Mouse (Mus musculus) limb, embryonic 14.5 days (tissue): ENCODE measurements around the gene Slc37a1. TPM values are rescaled to one million over a fixed set of nuclear protein-coding genes. Genes with fewer than 3 reads are reported as not detected.

Experiments
- ATAC-seq: fragments of 200-750 bp; cut with Nextera tagmentation; 2 replicates; pipeline ENCODE4 v1.8.0; 2017; ENCODE audit warnings: low read depth, moderate number of reproducible peaks, moderate TSS enrichment; ENCODE audit not compliant: low FRiP score
- DNase-seq: peaks from one replicate; pipeline ENCODE4 v3.0.0-alpha.2; 2015; ENCODE audit warnings: low spot score
- H3K27ac ChIP-seq: fragments of 300-500 bp; sonication (generic); replicated peaks from 2 replicates; pipeline ENCODE4 v1.5.1; 2014; ENCODE audit warnings: low read depth, mild to moderate bottlenecking, low read length, moderate library complexity, mixed read lengths
- H3K27me3 ChIP-seq: fragments of 300-500 bp; sonication (generic); 2 replicates; pipeline ENCODE4 v1.6.1; 2014; ENCODE audit warnings: low read length, mixed read lengths; ENCODE audit not compliant: control insufficient read depth, insufficient read depth
- H3K36me3 ChIP-seq: fragments of 300-500 bp; sonication (generic); 2 replicates; pipeline ENCODE4 v1.6.1; 2014; ENCODE audit warnings: mild to moderate bottlenecking, low read length, moderate library complexity, mixed read lengths; ENCODE audit not compliant: control insufficient read depth, insufficient read depth
- H3K4me1 ChIP-seq: fragments of 300-500 bp; sonication (generic); 2 replicates; pipeline ENCODE4 v1.6.1; 2014; ENCODE audit warnings: antibody characterized with exemption, low read length, mixed read lengths; ENCODE audit not compliant: control insufficient read depth, insufficient read depth
- H3K4me2 ChIP-seq: fragments of 300-500 bp; sonication (generic); replicated peaks from 2 replicates; pipeline ENCODE4 v1.6.1; 2014; ENCODE audit warnings: low read depth, mild to moderate bottlenecking, low read length, moderate library complexity; ENCODE audit not compliant: severe bottlenecking
- H3K4me3 ChIP-seq: fragments of 300-500 bp; sonication (generic); replicated peaks from 2 replicates; pipeline ENCODE4 v1.5.1; 2014; ENCODE audit warnings: low read length
- H3K9ac ChIP-seq: fragments of 300-500 bp; sonication (generic); 2 replicates; pipeline ENCODE4 v1.6.1; 2014; ENCODE audit warnings: mild to moderate bottlenecking, low read depth, low read length, moderate library complexity; ENCODE audit not compliant: severe bottlenecking
- H3K9me3 ChIP-seq: fragments of 300-500 bp; sonication (generic); 2 replicates; pipeline ENCODE4 v1.6.1; 2016; ENCODE audit warnings: low read length; ENCODE audit not compliant: control insufficient read depth
- POLR2A ChIP-seq: fragments of 200-500 bp; IDR thresholded peaks from 2 replicates; pipeline ENCODE4 v1.8.0; 2012; ENCODE audit warnings: inconsistent platforms, mild to moderate bottlenecking, moderate library complexity, borderline replicate concordance; ENCODE audit not compliant: insufficient read depth, insufficient read length; ENCODE audit errors: extremely low read depth
- WGBS: fragments of 180-500 bp; shearing (Covaris S2); extraction: QIAGEN DNeasy Blood & Tissue Kit; methylation state at CpG from one replicate; pipeline ENCODE4 v1.1.7; 2014; 5-methylcytosine and 5-hydroxymethylcytosine counted together
- polyA plus RNA-seq, 2 experiments: library from polyadenylated mRNA; depleted of rRNA in 1 of 2; stranded (reverse) in 1 of 2; unstranded in 1 of 2; fragments of >200 nt; fragmentation: Nextera tagmentation in 1 of 2; extraction: Ambion mirVana in 1 of 2; gene quantifications; 2 replicates each; pipeline versions ENCODE4 v1.2.1 to v1.2.3; 2012 to 2014

Slc37a1 gene
- polyA plus RNA-seq, 2 experiments, result 1.6 to 2.4 TPM

- Histone ChIP-seq H3K27me3 (peaks cover 10% of the 10 kb centered on the region), H3K27ac (no peak overlapping the region), H3K9ac (no peak overlapping the region), H3K4me3 (no peak overlapping the region), H3K4me2 (no peak overlapping the region), H3K36me3 (no peaks in the 10 kb centered on the region), H3K4me1 (peaks cover 2% of the 10 kb centered on the region), H3K9me3 (no peaks in the 10 kb centered on the region)
- DNase-seq (no peak), ATAC-seq (no peak)
- TF ChIP-seq POLR2A, result no peak
- WGBS, result 52% methylated on average over 6 of the region's 6 CpGs
Measured at GRCm38 (mm10) chr17:31290859-31291258, 4.3 kb downstream of the Slc37a1 start.

GRCm38 (mm10) chr17:31294363-31295214 lies 8.0 kb downstream of the Slc37a1 start:
- Histone ChIP-seq H3K9ac (no peak overlapping the region), H3K27me3 (peaks cover 27% of the 10 kb centered on the region), H3K27ac (no peak overlapping the region), H3K4me1 (peaks cover 17% of the 10 kb centered on the region), H3K4me3 (no peak overlapping the region), H3K36me3 (no peaks in the 10 kb centered on the region), H3K4me2 (no peak overlapping the region), H3K9me3 (no peaks in the 10 kb centered on the region)
- DNase-seq (no peak), ATAC-seq (no peak)
- no peak for TF ChIP-seq POLR2A
- 83% methylated on average over 15 of the region's 15 CpGs for WGBS

- peak overlapping the region; percentile 97 for H3K4me2 ChIP-seq
- H3K9me3 ChIP-seq, result no peaks in the 10 kb centered on the region
- no peak for TF ChIP-seq POLR2A
- H3K36me3 ChIP-seq, result no peaks in the 10 kb centered on the region
- 23% methylated on average over 25 of the region's 25 CpGs for WGBS
- no peak overlapping the region for H3K27ac ChIP-seq
- peaks cover 17% of the 10 kb centered on the region for H3K4me1 ChIP-seq
- ATAC-seq (no peak), DNase-seq (no peak)
- peaks cover 27% of the 10 kb centered on the region for H3K27me3 ChIP-seq
- H3K9ac ChIP-seq, result no peak overlapping the region
- peak overlapping the region; percentile 47 for H3K4me3 ChIP-seq
Measured at GRCm38 (mm10) chr17:31295215-31295891, 8.8 kb downstream of the Slc37a1 start.

- Histone ChIP-seq H3K4me1 (peaks cover 17% of the 10 kb centered on the region), H3K4me2 (peak overlapping the region; percentile 97), H3K27me3 (peaks cover 27% of the 10 kb centered on the region), H3K27ac (no peak overlapping the region), H3K9ac (peak overlapping the region; percentile 45), H3K36me3 (no peaks in the 10 kb centered on the region), H3K9me3 (no peaks in the 10 kb centered on the region), H3K4me3 (peak overlapping the region; percentile 47)
- no peak for ATAC-seq
- DNase-seq, result peak; percentile 24
- WGBS, result under 1% methylated on average over 44 of the region's 68 CpGs
- TF ChIP-seq POLR2A, result no peak
Measured at GRCm38 (mm10) chr17:31295892-31296781, 9.5 kb downstream of the Slc37a1 start.

- Histone ChIP-seq H3K27me3 (peaks cover 27% of the 10 kb centered on the region), H3K36me3 (no peaks in the 10 kb centered on the region), H3K27ac (no peak overlapping the region), H3K4me2 (no peak overlapping the region; the same call in 1 of the 2 replicates), H3K4me1 (peaks cover 17% of the 10 kb centered on the region), H3K4me3 (no peak overlapping the region), H3K9me3 (no peaks in the 10 kb centered on the region), H3K9ac (no peak overlapping the region)
- DNase-seq (no peak), ATAC-seq (no peak)
- TF ChIP-seq POLR2A, result no peak
- WGBS, result 9% methylated on average over 7 of the region's 7 CpGs
Measured at GRCm38 (mm10) chr17:31297521-31297939, 10.9 kb downstream of the Slc37a1 start.
